Mouse (Mus musculus) MEL (cell line): ENCODE results near the gene Tmbim1. TPM values are rescaled to one million over a fixed set of nuclear protein-coding genes. Genes with fewer than 3 reads are reported as not detected.

Experiments used
- DNase-seq: peaks from one replicate; pipeline ENCODE4 v3.0.0; 2011; ENCODE audit warnings: low read depth, low spot score
- H3K27ac ChIP-seq: 2 replicates; pipeline ENCODE4 v1.5.1; 2012; ENCODE audit warnings: low read depth, mild to moderate bottlenecking, control low read depth, low read length, moderate library complexity; ENCODE audit not compliant: control insufficient read depth
- H3K27me3 ChIP-seq, 2 experiments: fragments of 150-350 bp in 1 of 2; sonication (generic) in 1 of 2; 2 replicates each; pipeline ENCODE4 v1.6.1; 2012; ENCODE audit warnings: low read length in 2 of 2, mild to moderate bottlenecking in 2 of 2, improper control_type of control experiment in 1 of 2, moderate library complexity in 1 of 2; ENCODE audit not compliant: insufficient read depth in 2 of 2, control insufficient read depth in 1 of 2
- H3K36me3 ChIP-seq, 2 experiments: 2 replicates each; pipeline ENCODE4 v1.6.1; 2012 to 2014; ENCODE audit warnings: low read length in 2 of 2, improper control_type of control experiment in 1 of 2, inconsistent platforms in 1 of 2, mild to moderate bottlenecking in 1 of 2; ENCODE audit not compliant: insufficient read depth in 2 of 2, control insufficient read depth in 1 of 2
- H3K4me1 ChIP-seq, 2 experiments: fragments of 150-350 bp in 1 of 2; sonication (generic) in 1 of 2; 2 replicates each; pipeline ENCODE4 v1.6.1; 2012; ENCODE audit warnings: low read length in 2 of 2, improper control_type of control experiment in 1 of 2, mild to moderate bottlenecking in 1 of 2; ENCODE audit not compliant: insufficient read depth in 2 of 2, control insufficient read depth in 1 of 2
- H3K4me3 ChIP-seq, 2 experiments: fragments of 150-350 bp in 1 of 2; sonication (generic) in 1 of 2; 2 replicates each; pipeline ENCODE4 v1.5.1; 2012; ENCODE audit warnings: low read depth in 2 of 2, low read length in 2 of 2, mild to moderate bottlenecking in 2 of 2, moderate library complexity in 2 of 2, control low read depth in 1 of 2, improper control_type of control experiment in 1 of 2; ENCODE audit not compliant: control insufficient read depth in 1 of 2, insufficient read depth in 1 of 2
- H3K79me2 ChIP-seq: 2 replicates; pipeline ENCODE4 v1.6.1; 2012; ENCODE audit warnings: mild to moderate bottlenecking, low read length, moderate library complexity; ENCODE audit not compliant: control insufficient read depth, poor library complexity, insufficient read depth
- H3K9ac ChIP-seq: 2 replicates; pipeline ENCODE4 v1.6.1; 2012; ENCODE audit warnings: low read depth, mild to moderate bottlenecking, control low read depth, low read length, moderate library complexity; ENCODE audit not compliant: control insufficient read depth, poor library complexity, severe bottlenecking
- H3K9me3 ChIP-seq: fragments of 150-350 bp; sonication (generic); replicated peaks from 2 replicates; pipeline ENCODE4 v1.6.1; 2012; ENCODE audit warnings: mild to moderate bottlenecking, low read length, improper control_type of control experiment, moderate library complexity; ENCODE audit not compliant: insufficient read depth
- BHLHE40 ChIP-seq: IDR thresholded peaks from 2 replicates; pipeline ENCODE4 v1.6.1; 2012; ENCODE audit warnings: low read depth, mild to moderate bottlenecking, inconsistent platforms, low read length, improper control_type of control experiment, borderline replicate concordance
- CHD2 ChIP-seq: IDR thresholded peaks from 2 replicates; pipeline ENCODE4 v1.6.1; 2011; ENCODE audit warnings: low read length, improper control_type of control experiment
- E2F4 ChIP-seq: IDR thresholded peaks from 2 replicates; pipeline ENCODE4 v1.6.1; 2011; ENCODE audit warnings: low read depth, low read length, improper control_type of control experiment, borderline replicate concordance
- EP300 ChIP-seq, 2 experiments: IDR thresholded peaks; 2 replicates each; pipeline ENCODE4 v1.6.1; 2011; ENCODE audit warnings: improper control_type of control experiment in 2 of 2, low read length in 2 of 2, low read depth in 1 of 2, mild to moderate bottlenecking in 1 of 2
- ETS1 ChIP-seq: IDR thresholded peaks from 2 replicates; pipeline ENCODE4 v1.6.1; 2012; ENCODE audit warnings: low read depth, mild to moderate bottlenecking, inconsistent platforms, low read length, improper control_type of control experiment, moderate library complexity
- GATA1 ChIP-seq: IDR thresholded peaks from 2 replicates; pipeline ENCODE4 v1.6.1; 2011; ENCODE audit warnings: low read depth, low read length, improper control_type of control experiment
- HCFC1 ChIP-seq: IDR thresholded peaks from 2 replicates; pipeline ENCODE4 v1.6.1; 2012; ENCODE audit warnings: low read depth, mild to moderate bottlenecking, inconsistent platforms, low read length, improper control_type of control experiment, moderate library complexity
- JUND ChIP-seq: IDR thresholded peaks from 2 replicates; pipeline ENCODE4 v1.6.1; 2011; ENCODE audit warnings: low read depth, mild to moderate bottlenecking, improper control_type of control experiment, low read length
- MAX ChIP-seq: IDR thresholded peaks from 2 replicates; pipeline ENCODE4 v1.6.1; 2011; ENCODE audit warnings: low read length, improper control_type of control experiment
- MXI1 ChIP-seq: IDR thresholded peaks from 2 replicates; pipeline ENCODE4 v1.6.1; 2011; ENCODE audit warnings: mild to moderate bottlenecking, low read depth, low read length, improper control_type of control experiment
- MYB ChIP-seq: IDR thresholded peaks from 2 replicates; pipeline ENCODE4 v1.6.1; 2011; ENCODE audit warnings: mild to moderate bottlenecking, low read depth, low read length, improper control_type of control experiment
- RCOR1 ChIP-seq: IDR thresholded peaks from 2 replicates; pipeline ENCODE4 v1.6.1; 2012; ENCODE audit warnings: low read depth, mild to moderate bottlenecking, inconsistent platforms, low read length, improper control_type of control experiment
- SIN3A ChIP-seq: IDR thresholded peaks from 2 replicates; pipeline ENCODE4 v1.6.1; 2012; ENCODE audit warnings: low read length, improper control_type of control experiment, inconsistent platforms
- SMC3 ChIP-seq: IDR thresholded peaks from 2 replicates; pipeline ENCODE4 v1.6.1; 2011; ENCODE audit warnings: low read depth, low read length, improper control_type of control experiment
- TAL1 ChIP-seq: IDR thresholded peaks from 2 replicates; pipeline ENCODE4 v1.6.1; 2012; ENCODE audit warnings: mild to moderate bottlenecking, inconsistent platforms, low read length, moderate library complexity, mixed read lengths
- TCF12 ChIP-seq: IDR thresholded peaks from 2 replicates; pipeline ENCODE4 v1.6.1; 2014; ENCODE audit warnings: low read depth, mild to moderate bottlenecking, inconsistent platforms, low read length, improper control_type of control experiment, moderate library complexity
- USF1 ChIP-seq: IDR thresholded peaks from 2 replicates; pipeline ENCODE4 v1.6.1; 2014; ENCODE audit warnings: low read depth, mild to moderate bottlenecking, inconsistent platforms, low read length, improper control_type of control experiment, moderate library complexity
- ZC3H11A ChIP-seq: IDR thresholded peaks from 2 replicates; pipeline ENCODE4 v1.6.1; 2012; ENCODE audit warnings: low read depth, mild to moderate bottlenecking, inconsistent platforms, low read length, improper control_type of control experiment
- ZKSCAN1 ChIP-seq: IDR thresholded peaks from 2 replicates; pipeline ENCODE4 v1.6.1; 2012; ENCODE audit warnings: low read depth, mild to moderate bottlenecking, inconsistent platforms, low read length, improper control_type of control experiment, moderate library complexity
- ZMIZ1 ChIP-seq: IDR thresholded peaks from 2 replicates; pipeline ENCODE4 v1.6.1; 2012; ENCODE audit warnings: low read depth, mild to moderate bottlenecking, inconsistent platforms, low read length, improper control_type of control experiment, moderate library complexity
- polyA plus RNA-seq, 2 experiments: library from polyadenylated mRNA; stranded (reverse) in 1 of 2; unstranded in 1 of 2; fragments of >175 nt in 1 of 2; fragments of >200 nt in 1 of 2; gene quantifications; 2 replicates each; pipeline versions ENCODE4 v1.2.1 to v1.2.4; 2012; ENCODE audit warnings: low replicate concordance in 2 of 2, low read depth in 1 of 2; ENCODE audit not compliant: insufficient read length in 2 of 2, insufficient read depth in 1 of 2, missing spikeins in 1 of 2
- total RNA-seq: library from RNA; depleted of rRNA; stranded (reverse); fragments of 300-350 nt; gene quantifications from 2 replicates; pipeline ENCODE4 v1.2.3, GENCODE M21; 2012

The Tmbim1 gene
- total and polyA plus RNA-seq, 3 experiments, result 13.0 to 20.8 TPM; not detected in 1

DNA sequence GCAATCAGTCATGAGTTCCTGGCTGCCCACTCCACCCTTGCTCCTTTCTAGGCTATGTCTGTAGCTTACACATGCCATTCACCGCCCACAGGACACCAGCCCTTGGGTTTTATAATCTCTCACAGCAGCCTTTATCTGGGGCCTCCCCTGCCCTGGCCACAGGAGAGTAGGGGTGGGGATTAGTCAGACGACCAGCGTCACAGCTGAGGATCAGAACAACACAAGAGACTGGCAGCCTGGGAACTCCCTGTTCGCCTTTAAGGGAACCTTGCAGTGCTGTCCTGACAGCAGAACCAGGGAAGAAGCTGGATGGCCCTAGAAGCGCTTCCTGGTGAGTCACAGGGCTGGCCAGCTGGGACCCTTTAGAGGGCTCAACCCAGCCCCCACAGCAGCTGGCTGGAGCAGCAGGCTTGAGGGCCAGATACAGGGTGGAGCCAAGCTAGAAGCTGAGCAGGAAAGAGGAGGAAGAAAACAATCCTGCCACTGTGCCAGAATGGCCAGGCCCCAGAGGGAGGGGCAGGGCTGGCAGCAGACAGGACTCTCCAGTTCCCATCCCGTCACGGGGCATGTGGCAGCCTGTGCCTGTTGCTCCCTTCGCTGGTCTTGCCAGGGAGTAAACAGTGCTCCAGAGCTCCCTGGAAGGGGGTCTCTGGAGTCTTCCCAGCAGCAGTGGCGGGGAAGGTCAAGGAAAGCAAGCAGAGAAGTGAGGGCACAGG, 9.8 kb downstream of the Tmbim1 start:
- Histone ChIP-seq H3K27me3 (no peaks in the 10 kb centered on the region), H3K4me1 (peaks cover 13 to 35% of the 10 kb centered on the region in 2 experiments), H3K36me3 (peaks cover 0 to 21% of the 10 kb centered on the region in 2 experiments), H3K9me3 (no peaks in the 10 kb centered on the region), H3K79me2 (peaks cover 4% of the 10 kb centered on the region), H3K4me3 (no peak overlapping the region), H3K27ac (peak overlapping the region; percentile 54), H3K9ac (peak overlapping the region; percentile 19; the same call in 1 of the 2 replicates)
- DNase-seq, result peak; percentile 84
- peak; percentile 52 to 72 for TF ChIP-seq EP300 (IDR thresholded peaks at IDR 0.05; ENCODE audit: low read depth in 1 of 2, low read length in 2 of 2)
- TF ChIP-seq BHLHE40, result peak; percentile 39; the same call in 1 of the 2 replicates
- peak; percentile 53; the same call in 1 of the 2 replicates for TF ChIP-seq RCOR1
- no peak for TF ChIP-seq CHD2
- TF ChIP-seq MYB, result no peak
- TF ChIP-seq ETS1, result peak; percentile 74
- peak; percentile 75 for TF ChIP-seq SIN3A
- no peak; the same call in 1 of the 2 replicates for TF ChIP-seq MXI1
- 0 out of 2 replicates have a peak, but pooled peaks have one; percentile 33 for TF ChIP-seq TCF12
- TF ChIP-seq GATA1, result peak; percentile 57
- TF ChIP-seq TAL1, result peak; percentile 70
- no peak for TF ChIP-seq HCFC1
- no peak for TF ChIP-seq SMC3

GRCm38 (mm10) chr1:74294733-74295455, 10.5 kb downstream of the Tmbim1 start:
- Histone ChIP-seq H3K9ac (no peak overlapping the region), H3K27ac (peak overlapping the region; percentile 54), H3K9me3 (no peaks in the 10 kb centered on the region), H3K4me3 (no peak overlapping the region), H3K27me3 (no peaks in the 10 kb centered on the region), H3K79me2 (peaks cover 4% of the 10 kb centered on the region), H3K36me3 (peaks cover 0 to 16% of the 10 kb centered on the region in 2 experiments), H3K4me1 (peaks cover 13 to 28% of the 10 kb centered on the region in 2 experiments)
- TF ChIP-seq RCOR1 (no peak), MYB (no peak), MXI1 (no peak), JUND (no peak), CHD2 (no peak), SIN3A (no peak), ZMIZ1 (no peak), GATA1 (no peak), ETS1 (no peak), MAX (no peak), TCF12 (no peak), BHLHE40 (no peak), EP300 (IDR thresholded peaks at IDR 0.05; ENCODE audit: low read depth in 1 of 2, low read length in 2 of 2) (no peak), ZKSCAN1 (no peak), ZC3H11A (no peak), USF1 (no peak), E2F4 (no peak), TAL1 (no peak)
- DNase-seq, result no peak
